Mouse (Mus musculus) heart, embryonic 12.5 days (tissue): Measurements from ENCODE around the gene Ppp1r9a. TPM values are rescaled to one million over a fixed set of nuclear protein-coding genes. Genes with fewer than 3 reads are reported as not detected.

Source experiments
- ATAC-seq: fragments of 200-750 bp; cut with Nextera tagmentation; 2 replicates; pipeline ENCODE4 v1.8.0; 2017; ENCODE audit warnings: moderate TSS enrichment, moderate library complexity; ENCODE audit not compliant: insufficient number of reproducible peaks, low FRiP score
- H3K27ac ChIP-seq: fragments of 300-500 bp; sonication (generic); 2 replicates; pipeline ENCODE4 v1.5.1; 2016; ENCODE audit warnings: mild to moderate bottlenecking, moderate library complexity; ENCODE audit not compliant: poor library complexity, severe bottlenecking
- H3K27me3 ChIP-seq: fragments of 300-500 bp; sonication (generic); replicated peaks from 2 replicates; pipeline ENCODE4 v1.6.1; 2016; ENCODE audit warnings: mild to moderate bottlenecking, moderate library complexity
- H3K36me3 ChIP-seq: fragments of 300-500 bp; sonication (generic); 2 replicates; pipeline ENCODE4 v1.6.1; 2016; ENCODE audit warnings: mild to moderate bottlenecking, moderate library complexity
- H3K4me1 ChIP-seq: fragments of 300-500 bp; sonication (generic); replicated peaks from 2 replicates; pipeline ENCODE4 v1.6.1; 2016; ENCODE audit warnings: mild to moderate bottlenecking
- H3K4me2 ChIP-seq: fragments of 300-500 bp; sonication (generic); 2 replicates; pipeline ENCODE4 v1.6.1; 2016; ENCODE audit warnings: mild to moderate bottlenecking, moderate library complexity
- H3K4me3 ChIP-seq: fragments of 300-500 bp; sonication (generic); 2 replicates; pipeline ENCODE4 v1.5.1; 2016; ENCODE audit warnings: mild to moderate bottlenecking
- H3K9ac ChIP-seq: fragments of 300-500 bp; sonication (generic); 2 replicates; pipeline ENCODE4 v1.6.1; 2016; ENCODE audit warnings: mild to moderate bottlenecking, moderate library complexity
- H3K9me3 ChIP-seq: fragments of 300-500 bp; sonication (generic); replicated peaks from 2 replicates; pipeline ENCODE4 v1.6.1; 2016; ENCODE audit warnings: mild to moderate bottlenecking, moderate library complexity
- WGBS: fragments of 180-500 bp; shearing (Covaris S2); methylation state at CpG from one replicate; pipeline ENCODE4 v1.1.7; 2016; 5-methylcytosine and 5-hydroxymethylcytosine counted together
- polyA plus RNA-seq: library from polyadenylated mRNA; unstranded; fragments of >200 nt; fragmentation: Nextera tagmentation; extraction: Ambion mirVana; gene quantifications from 2 replicates; pipeline ENCODE4 v1.2.1, GENCODE M21; 2016

Ppp1r9a gene
- polyA plus RNA-seq, 1 experiment from 2014 or later, result 17.4 TPM

- 0 out of 2 replicates have a peak overlapping the region, but pooled peaks have one; percentile 13 for H3K4me3 ChIP-seq
- H3K27ac ChIP-seq, result no peak overlapping the region
- 0 out of 2 replicates have a peak, but pooled peaks cover 2% of the 10 kb centered on the region for H3K4me1 ChIP-seq
- H3K9me3 ChIP-seq, result no peaks in the 10 kb centered on the region
- no peak for ATAC-seq
- H3K4me2 ChIP-seq, result peak overlapping the region; percentile 45
- H3K27me3 ChIP-seq, result no peaks in the 10 kb centered on the region
- WGBS, result 62% methylated on average over 19 of the region's 19 CpGs
- H3K9ac ChIP-seq, result no peak overlapping the region
- H3K36me3 ChIP-seq, result no peaks in the 10 kb centered on the region
These were observed 275.5 kb downstream of the Ppp1r9a start for GRCm38 (mm10) chr6:5177967-5178891.

DNA sequence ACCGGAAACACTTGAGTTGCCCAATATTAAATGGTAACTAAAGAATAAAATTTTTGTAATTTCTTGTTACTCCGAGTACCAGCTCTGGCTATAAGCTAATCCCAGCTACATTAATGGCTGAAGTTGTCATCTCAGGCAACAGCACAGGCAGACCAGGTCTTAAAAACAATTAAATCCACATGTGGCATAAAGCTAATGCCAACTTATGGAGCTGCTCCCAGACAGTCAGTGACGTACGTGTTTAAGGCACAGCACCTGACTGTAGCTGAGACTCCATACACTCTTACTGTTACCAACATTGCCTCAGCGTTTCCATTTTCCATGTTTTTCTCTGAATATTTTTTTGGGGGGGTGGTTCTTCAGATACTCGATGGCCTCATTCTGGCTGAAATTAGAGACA is 276.5 kb downstream of the Ppp1r9a start:
- H3K9me3 ChIP-seq, result no peaks in the 10 kb centered on the region
- no peak overlapping the region for H3K9ac ChIP-seq
- H3K4me2 ChIP-seq, result no peak overlapping the region
- H3K4me3 ChIP-seq, result no peak overlapping the region
- H3K27ac ChIP-seq, result no peak overlapping the region
- WGBS, result 87% methylated on average over 6 of the region's 6 CpGs
- no peak for ATAC-seq
- H3K4me1 ChIP-seq, result 0 out of 2 replicates have a peak, but pooled peaks cover 2% of the 10 kb centered on the region
- H3K36me3 ChIP-seq, result no peaks in the 10 kb centered on the region
- H3K27me3 ChIP-seq, result no peaks in the 10 kb centered on the region

DNA sequence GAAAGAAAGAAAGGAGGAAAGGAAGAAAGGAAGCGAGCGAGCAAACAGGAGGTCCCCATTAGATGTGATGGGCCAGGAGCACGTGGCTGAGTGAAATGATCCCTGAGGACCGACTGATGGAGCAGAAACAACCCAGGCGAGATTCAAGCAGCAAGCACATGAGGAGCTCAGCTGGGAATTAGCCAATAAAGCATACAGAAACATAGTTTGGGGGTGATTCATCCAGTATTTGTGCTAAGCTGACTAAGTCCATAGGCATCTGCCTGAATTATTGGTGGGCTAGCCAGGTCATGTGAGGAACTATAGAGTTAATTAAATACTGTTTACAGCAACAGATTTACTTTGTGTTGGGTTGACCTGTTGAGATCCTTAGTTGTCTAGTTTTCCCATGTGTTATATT is 277.9 kb downstream of the Ppp1r9a start:
- no peaks in the 10 kb centered on the region for H3K9me3 ChIP-seq
- H3K4me3 ChIP-seq, result no peak overlapping the region
- H3K27ac ChIP-seq, result no peak overlapping the region
- H3K4me1 ChIP-seq, result 0 out of 2 replicates have a peak, but pooled peaks cover 2% of the 10 kb centered on the region
- no peak overlapping the region for H3K9ac ChIP-seq
- 69% methylated on average over 5 of the region's 5 CpGs for WGBS
- H3K36me3 ChIP-seq, result no peaks in the 10 kb centered on the region
- ATAC-seq, result no peak
- no peaks in the 10 kb centered on the region for H3K27me3 ChIP-seq
- H3K4me2 ChIP-seq, result no peak overlapping the region

GRCm38 (mm10) chr6:5186229-5186950 is 283.7 kb downstream of the Ppp1r9a start:
- Histone ChIP-seq H3K9ac (no peak overlapping the region), H3K4me2 (no peak overlapping the region), H3K9me3 (no peaks in the 10 kb centered on the region), H3K4me1 (no peaks in the 10 kb centered on the region), H3K36me3 (no peaks in the 10 kb centered on the region), H3K27ac (no peak overlapping the region), H3K27me3 (0 out of 2 replicates have a peak, but pooled peaks cover 3% of the 10 kb centered on the region), H3K4me3 (no peak overlapping the region)
- ATAC-seq, result no peak
- 70% methylated on average over 7 of the region's 7 CpGs for WGBS

GRCm38 (mm10) chr6:5187586-5187985 is 284.9 kb downstream of the Ppp1r9a start:
- H3K9me3 ChIP-seq, result no peaks in the 10 kb centered on the region
- no peak overlapping the region for H3K27ac ChIP-seq
- H3K36me3 ChIP-seq, result no peaks in the 10 kb centered on the region
- H3K4me3 ChIP-seq, result no peak overlapping the region
- 0 out of 2 replicates have a peak, but pooled peaks cover 3% of the 10 kb centered on the region for H3K27me3 ChIP-seq
- no peak overlapping the region for H3K9ac ChIP-seq
- ATAC-seq, result no peak
- H3K4me1 ChIP-seq, result no peaks in the 10 kb centered on the region
- H3K4me2 ChIP-seq, result no peak overlapping the region
- WGBS, result 81% methylated on average over 6 of the region's 6 CpGs

- 77% methylated on average over 5 of the region's 5 CpGs for WGBS
- no peak for ATAC-seq
- H3K9me3 ChIP-seq, result no peaks in the 10 kb centered on the region
- H3K9ac ChIP-seq, result no peak overlapping the region
- H3K27me3 ChIP-seq, result 0 out of 2 replicates have a peak, but pooled peaks cover 3% of the 10 kb centered on the region
- H3K36me3 ChIP-seq, result no peaks in the 10 kb centered on the region
- H3K4me1 ChIP-seq, result no peaks in the 10 kb centered on the region
- H3K27ac ChIP-seq, result no peak overlapping the region
- H3K4me3 ChIP-seq, result no peak overlapping the region
- no peak overlapping the region for H3K4me2 ChIP-seq
These were observed 285.3 kb downstream of the Ppp1r9a start for GRCm38 (mm10) chr6:5188036-5188435.

DNA sequence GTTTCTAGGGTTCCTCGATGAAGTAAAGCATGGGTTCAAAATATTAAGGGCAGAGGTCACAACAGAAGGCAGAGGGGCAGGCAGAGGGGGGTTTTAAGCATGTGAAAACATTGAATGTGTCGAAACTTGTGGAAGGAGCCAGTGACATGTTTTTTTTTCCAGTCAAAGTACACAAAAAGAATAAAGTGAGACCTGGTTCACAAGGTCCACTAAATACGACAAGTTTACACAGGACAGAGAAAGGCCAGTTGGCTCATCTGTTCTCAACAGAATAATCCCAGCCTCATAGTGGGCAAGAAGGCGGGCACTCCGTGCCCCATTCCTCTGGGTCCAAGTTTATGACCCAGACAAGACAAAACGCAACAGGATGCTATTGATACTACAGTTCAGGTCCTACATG is 286.2 kb downstream of the Ppp1r9a start:
- H3K27ac ChIP-seq, result no peak overlapping the region
- no peaks in the 10 kb centered on the region for H3K36me3 ChIP-seq
- H3K4me3 ChIP-seq, result no peak overlapping the region
- H3K4me2 ChIP-seq, result no peak overlapping the region
- no peak for ATAC-seq
- H3K9ac ChIP-seq, result no peak overlapping the region
- H3K27me3 ChIP-seq, result 0 out of 2 replicates have a peak, but pooled peaks cover 3% of the 10 kb centered on the region
- 0 out of 2 replicates have a peak, but pooled peaks cover 5% of the 10 kb centered on the region for H3K4me1 ChIP-seq
- WGBS, result 76% methylated on average over 6 of the region's 6 CpGs
- no peaks in the 10 kb centered on the region for H3K9me3 ChIP-seq

GRCm38 (mm10) chr6:5189507-5189906 is 286.8 kb downstream of the Ppp1r9a start:
- 0 out of 2 replicates have a peak, but pooled peaks cover 3% of the 10 kb centered on the region for H3K27me3 ChIP-seq
- no peaks in the 10 kb centered on the region for H3K9me3 ChIP-seq
- 59% methylated on average over 4 of the region's 4 CpGs for WGBS
- H3K27ac ChIP-seq, result no peak overlapping the region
- no peak overlapping the region for H3K4me2 ChIP-seq
- 0 out of 2 replicates have a peak, but pooled peaks cover 6% of the 10 kb centered on the region for H3K4me1 ChIP-seq
- no peak for ATAC-seq
- H3K36me3 ChIP-seq, result no peaks in the 10 kb centered on the region
- no peak overlapping the region for H3K4me3 ChIP-seq
- H3K9ac ChIP-seq, result no peak overlapping the region

- WGBS, result 67% methylated on average over 4 of the region's 4 CpGs
- no peaks in the 10 kb centered on the region for H3K9me3 ChIP-seq
These were observed 288.0 kb downstream of the Ppp1r9a start for GRCm38 (mm10) chr6:5190761-5191160.

GRCm38 (mm10) chr6:5193693-5194092 is 291.0 kb downstream of the Ppp1r9a start, which contains the start of gene Pon1:
TSS of gene Pon1 (minus strand) at chr6:5193946.
- no peak within 1 kb of the TSS for H3K4me2 ChIP-seq
- H3K27ac ChIP-seq, result no peak within 1 kb of the TSS
- no peaks in the 10 kb centered on the region for H3K9me3 ChIP-seq
- H3K27me3 ChIP-seq, result peaks cover 3% of the 10 kb centered on the region; the same call in 1 of the 2 replicates
- WGBS, result 23% methylated on average over 5 of the region's 5 CpGs
- no peak within 1 kb of the TSS for H3K4me3 ChIP-seq
- H3K9ac ChIP-seq, result no peak within 1 kb of the TSS
- no peak for ATAC-seq
- H3K4me1 ChIP-seq, result 0 out of 2 replicates have a peak, but pooled peaks cover 6% of the 10 kb centered on the region
- H3K36me3 ChIP-seq, result no peaks in the 10 kb centered on the region

More at GRCm38 (mm10) chr6:5190761-5191160, 288.0 kb downstream of the Ppp1r9a start:
- 0 out of 2 replicates have a peak, but pooled peaks cover 6% of the 10 kb centered on the region for H3K4me1 ChIP-seq
- H3K27ac ChIP-seq, result no peak overlapping the region
- no peak overlapping the region for H3K4me3 ChIP-seq
- no peaks in the 10 kb centered on the region for H3K36me3 ChIP-seq
- no peak for ATAC-seq
- H3K27me3 ChIP-seq, result peaks cover 6% of the 10 kb centered on the region; the same call in 1 of the 2 replicates
- H3K4me2 ChIP-seq, result no peak overlapping the region
- no peak overlapping the region for H3K9ac ChIP-seq

DNA sequence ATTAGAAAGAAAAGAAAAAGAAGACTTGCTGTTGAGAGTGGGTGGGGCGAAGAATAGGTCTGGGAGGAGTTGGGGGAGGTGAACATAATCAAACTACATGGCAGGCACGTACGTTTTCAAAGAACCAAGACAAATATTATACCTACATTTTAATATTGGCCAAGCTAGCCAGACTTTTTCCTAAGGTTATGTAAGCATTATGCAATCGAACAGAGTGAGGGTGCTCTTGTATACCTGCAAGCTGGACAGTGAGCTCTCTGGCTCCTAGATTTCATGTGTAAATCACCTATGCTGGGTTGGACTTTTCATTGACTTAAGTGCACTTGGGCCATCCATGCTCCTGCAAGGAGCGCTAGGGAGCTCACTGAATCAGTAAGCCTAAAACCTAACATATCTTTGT is 295.9 kb downstream of the Ppp1r9a start:
- Histone ChIP-seq H3K36me3 (no peaks in the 10 kb centered on the region), H3K27me3 (peaks cover 3% of the 10 kb centered on the region; the same call in 1 of the 2 replicates), H3K4me2 (no peak overlapping the region), H3K9ac (no peak overlapping the region), H3K4me1 (0 out of 2 replicates have a peak, but pooled peaks cover 5% of the 10 kb centered on the region), H3K9me3 (no peaks in the 10 kb centered on the region), H3K4me3 (no peak overlapping the region), H3K27ac (no peak overlapping the region)
- WGBS, result 83% methylated on average over 5 of the region's 5 CpGs
- no peak for ATAC-seq
